Mouse (Mus musculus) R1 (cell line): ENCODE results near the gene Cxcl1.

Experiments used
- DNase-seq: peaks from one replicate; pipeline ENCODE4 v3.0.0-alpha.2; 2018; ENCODE audit warnings: low read depth, low spot score

Cxcl1 gene

DNA sequence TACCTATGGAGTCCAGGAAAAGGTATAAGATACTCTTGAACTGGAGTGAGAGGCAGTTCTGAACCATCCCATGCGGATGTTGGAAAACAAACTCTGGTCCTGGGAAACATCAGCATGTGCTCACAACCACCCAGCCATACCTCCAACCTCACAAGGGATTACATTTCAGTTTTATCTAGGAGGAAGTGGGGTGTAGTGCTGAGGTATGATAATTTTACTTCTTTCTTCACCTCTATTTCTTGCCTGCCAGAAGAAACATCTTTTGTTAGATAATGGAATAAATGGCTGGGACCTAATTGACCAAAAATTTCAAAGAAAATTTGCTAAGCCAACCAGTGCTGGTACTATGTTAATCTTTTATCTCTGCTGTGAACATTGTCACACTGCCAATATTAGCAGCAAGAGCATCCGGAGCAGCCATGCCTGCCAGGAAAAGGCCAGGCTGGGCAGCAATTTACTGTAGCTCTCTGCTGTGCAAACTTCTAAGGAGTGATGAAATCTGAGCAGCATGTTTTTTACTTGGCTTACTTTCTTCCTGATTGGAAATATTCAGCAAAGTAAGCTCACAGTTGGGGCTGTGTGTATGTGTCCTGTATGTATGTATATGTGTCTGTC lies 6.3 kb upstream of the Cxcl1 start:
- no peak for DNase-seq

DNA sequence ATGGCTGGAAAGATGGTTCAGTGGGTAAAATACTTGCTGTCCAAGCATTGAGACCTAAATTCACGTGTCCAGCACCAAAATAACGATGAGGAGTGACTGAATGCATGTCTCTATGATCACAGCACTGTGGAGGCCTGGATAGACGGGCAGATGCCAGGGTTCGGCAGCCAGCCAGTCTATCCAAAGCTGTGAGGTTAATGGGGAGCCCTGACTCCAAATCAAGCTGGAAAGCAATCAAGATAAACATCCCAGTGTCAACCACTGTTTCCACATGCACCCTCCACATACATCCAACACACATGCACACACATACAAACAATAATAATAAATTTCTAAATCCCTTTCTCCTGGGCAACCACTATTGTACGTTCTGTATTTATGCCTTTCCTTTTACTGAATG lies 2.4 kb upstream of the Cxcl1 start:
- no peak for DNase-seq

DNA sequence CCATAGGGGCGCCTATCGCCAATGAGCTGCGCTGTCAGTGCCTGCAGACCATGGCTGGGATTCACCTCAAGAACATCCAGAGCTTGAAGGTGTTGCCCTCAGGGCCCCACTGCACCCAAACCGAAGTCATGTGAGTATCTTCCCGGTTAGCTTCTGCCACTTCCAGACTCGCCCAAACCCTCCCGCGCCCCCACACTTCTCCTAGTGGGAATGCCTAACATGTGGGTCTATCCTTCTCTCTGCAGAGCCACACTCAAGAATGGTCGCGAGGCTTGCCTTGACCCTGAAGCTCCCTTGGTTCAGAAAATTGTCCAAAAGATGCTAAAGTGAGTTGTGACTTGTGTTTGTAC lies 398 bp downstream of the Cxcl1 start:
- no peak for DNase-seq

DNA sequence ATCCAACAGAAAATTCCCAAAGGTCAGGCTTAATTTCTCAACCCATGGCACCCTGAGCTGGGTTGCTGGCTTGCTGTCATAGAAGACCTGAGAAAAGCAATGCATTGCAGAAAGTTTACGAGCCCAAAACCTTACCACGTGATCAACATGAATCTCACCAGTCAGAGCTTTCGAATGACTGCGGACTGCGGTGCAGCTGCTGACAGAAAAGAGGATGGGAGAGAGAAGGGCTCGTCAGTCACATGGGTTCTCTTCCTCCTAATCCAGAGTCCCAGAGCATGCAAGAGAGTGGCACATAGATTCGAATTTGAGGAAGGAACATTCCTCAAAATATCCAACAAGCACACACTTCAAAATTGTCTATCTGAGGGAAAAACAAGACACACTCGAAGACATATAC lies 3.2 kb downstream of the Cxcl1 start:
- no peak for DNase-seq

DNA sequence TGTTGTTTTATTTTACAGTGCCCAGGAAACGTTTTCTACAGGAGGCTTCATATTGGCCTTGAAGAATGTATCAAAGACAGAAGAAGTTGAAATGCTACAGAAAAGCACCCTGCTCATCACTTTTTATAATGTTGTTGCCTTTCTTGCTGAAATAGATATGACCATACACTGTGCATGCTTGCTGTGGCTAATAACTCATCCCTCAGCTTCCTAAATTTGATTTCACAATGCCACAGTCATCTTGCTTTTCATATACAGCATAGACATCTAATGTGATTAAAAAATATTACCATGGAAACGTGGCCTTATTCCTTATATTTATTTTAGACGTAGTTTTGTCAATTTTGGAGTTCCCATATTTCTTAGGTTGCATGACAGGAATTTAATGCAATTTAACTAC lies 6.4 kb downstream of the Cxcl1 start:
- DNase-seq: no peak

- DNase-seq: no peak
Observed at GRCm38 (mm10) chr5:90899308-90899707, 8.3 kb downstream of the Cxcl1 start.

- DNase-seq: no peak
Observed at GRCm38 (mm10) chr5:90900147-90900546, 9.1 kb downstream of the Cxcl1 start.

- peak; percentile 24 for DNase-seq
Observed at GRCm38 (mm10) chr5:90900688-90901087, 9.6 kb downstream of the Cxcl1 start.

- DNase-seq: no peak
Observed at GRCm38 (mm10) chr5:90902380-90903260, 11.6 kb downstream of the Cxcl1 start.

DNA sequence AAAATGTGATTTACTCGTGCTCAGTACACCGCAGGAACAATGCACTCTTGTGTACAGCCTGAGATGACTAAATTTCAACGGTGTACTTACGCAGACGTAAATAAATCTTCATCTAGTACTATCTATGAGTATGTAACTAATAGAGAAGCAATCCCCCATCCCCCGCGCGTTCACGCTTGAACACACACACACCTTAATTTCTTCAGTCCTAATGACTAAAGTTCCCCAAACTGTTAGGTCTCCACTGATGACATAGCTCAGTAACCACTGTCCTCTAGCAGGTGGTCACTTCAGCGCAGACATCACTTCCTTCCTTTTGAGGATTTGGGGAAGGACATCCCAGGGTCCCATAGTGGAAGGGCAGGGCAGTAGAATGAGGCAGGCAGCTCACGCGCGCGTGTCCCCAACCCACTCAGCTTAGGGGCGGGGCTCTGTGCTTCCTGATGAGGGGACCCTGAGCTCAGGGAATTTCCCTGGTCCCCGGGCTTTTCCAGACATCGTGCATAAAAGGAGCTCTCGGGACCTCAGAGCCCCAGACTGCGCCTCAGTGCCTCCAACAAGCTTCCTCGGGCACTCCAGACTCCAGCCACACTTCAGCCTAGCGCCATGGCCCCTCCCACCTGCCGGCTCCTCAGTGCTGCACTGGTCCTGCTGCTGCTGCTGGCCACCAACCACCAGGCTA lies 12.4 kb downstream of the Cxcl1 start, which contains the start of gene Cxcl2:
Cxcl2 (plus strand) TSS at position 533 of the 682 bp plus-strand sequence.
- DNase-seq: no peak

DNA sequence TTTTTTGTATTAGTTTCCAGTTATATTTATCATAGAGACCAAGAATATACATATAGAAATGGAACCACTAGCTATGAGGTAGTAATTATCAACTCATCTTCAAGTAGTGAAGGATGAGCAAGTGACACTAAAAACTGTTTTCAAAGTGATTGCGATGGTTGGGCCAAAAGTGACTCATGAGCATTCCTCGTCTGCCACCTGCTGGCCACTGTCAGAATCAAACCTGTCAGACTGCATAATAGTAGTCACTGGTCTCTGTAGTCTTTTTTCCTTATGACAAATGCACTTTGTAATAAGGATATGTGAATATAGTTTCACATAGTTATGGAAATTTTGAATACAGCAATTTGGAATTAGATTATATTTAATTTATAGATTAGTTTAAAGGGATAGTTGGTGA lies 17.9 kb downstream of the Cxcl1 start:
- DNase-seq: peak; percentile 74

- DNase-seq: no peak
Observed at GRCm38 (mm10) chr5:90919495-90919894, 28.5 kb downstream of the Cxcl1 start.

DNA sequence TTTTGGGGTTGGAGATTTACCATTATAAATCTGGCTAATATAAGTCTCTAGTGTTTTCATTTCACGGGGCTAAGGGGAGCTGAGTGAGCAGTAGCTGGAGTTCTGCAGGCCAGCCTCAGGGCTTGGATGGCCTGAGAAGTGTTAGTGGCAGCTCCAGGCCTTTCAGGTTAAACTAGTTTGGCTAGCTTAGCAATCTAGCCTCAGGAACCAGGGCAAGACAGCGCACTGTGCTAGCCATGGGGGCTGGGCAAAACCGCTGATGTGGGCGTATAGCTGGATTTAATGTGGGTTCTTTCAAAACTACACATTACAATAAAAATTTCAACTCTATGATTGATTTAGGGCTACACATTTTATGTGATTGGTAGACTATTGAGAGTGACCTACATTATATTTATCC lies 31.9 kb downstream of the Cxcl1 start:
- no peak for DNase-seq

DNA sequence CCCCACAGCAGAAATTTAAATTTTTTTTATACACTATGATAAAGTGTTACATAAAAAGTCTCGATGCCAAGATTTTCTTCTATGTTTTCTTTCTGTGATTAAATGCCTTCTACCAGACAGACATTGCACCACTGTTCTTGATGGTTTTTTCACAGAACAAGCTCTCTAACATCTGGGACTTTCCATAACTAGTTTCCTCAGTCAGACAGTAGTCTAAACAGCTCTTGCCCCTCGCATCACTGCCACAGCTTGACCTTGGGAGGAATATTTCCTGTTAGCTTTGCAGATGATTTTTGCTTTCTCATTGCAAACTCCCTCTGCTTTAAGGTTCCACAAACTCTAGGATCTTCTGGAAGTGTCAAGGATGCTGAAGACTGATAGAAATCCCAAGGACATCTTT lies 39.5 kb downstream of the Cxcl1 start:
- DNase-seq: no peak

GRCm38 (mm10) chr5:90930971-90931851 lies 40.2 kb downstream of the Cxcl1 start, which contains the start of gene Mthfd2l:
Mthfd2l (plus strand) TSS chr5:90931117.
- DNase-seq: peak; percentile 95

GRCm38 (mm10) chr5:90931911-90932310 lies 40.9 kb downstream of the Cxcl1 start:
- DNase-seq: no peak

DNA sequence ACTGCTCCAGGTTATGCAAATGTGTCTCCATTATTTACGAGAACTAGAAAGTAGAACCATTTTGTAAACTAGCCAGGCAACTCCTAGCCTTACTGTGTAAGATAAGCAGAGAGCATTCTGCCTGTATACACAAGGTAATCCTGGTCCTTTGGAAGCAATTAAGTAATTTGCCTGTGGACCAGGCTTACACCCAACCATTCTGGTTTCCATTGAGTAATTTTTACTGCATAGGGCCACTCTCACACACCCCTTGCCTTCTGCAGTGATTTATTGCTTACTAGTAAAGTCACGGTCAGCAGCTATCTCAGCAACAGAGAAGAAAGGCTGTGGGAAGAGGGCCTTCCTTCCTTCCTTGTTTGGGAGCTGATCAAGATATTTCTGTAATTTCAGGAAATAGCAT lies 45.7 kb downstream of the Cxcl1 start:
- no peak for DNase-seq
